Mouse (Mus musculus): ENCODE results near the gene Ccdc113.

DNA sequence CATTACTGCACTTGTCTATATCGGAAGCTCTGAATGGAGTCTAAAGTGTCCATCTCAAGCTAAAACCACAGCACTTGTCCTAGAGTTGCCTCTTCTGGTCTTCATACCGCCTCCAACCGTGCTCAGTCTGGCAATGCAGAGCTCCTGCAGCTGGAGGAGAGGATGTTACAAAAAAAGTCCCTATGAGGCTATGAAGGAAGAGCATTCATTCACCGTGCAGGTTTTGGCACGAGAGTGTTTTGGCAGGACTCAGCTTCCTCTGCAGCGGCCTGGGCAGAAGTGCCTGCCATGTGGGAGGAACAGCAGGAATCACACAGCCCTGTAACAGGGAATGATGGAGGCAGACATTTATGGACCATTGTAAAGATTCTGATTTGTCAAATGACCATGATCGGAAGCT lies 31.5 kb upstream of the Ccdc113 start:
- no peak for TF ChIP-seq CTCF (IDR thresholded peaks at IDR 0.05; ENCODE audit: low read depth)
- no peak for TF ChIP-seq EP300 (optimal IDR thresholded peaks at IDR 0.05)
